Mouse (Mus musculus): ENCODE data around the gene Nrcam. TPM values are rescaled to one million over a fixed set of nuclear protein-coding genes. Genes with fewer than 3 reads are reported as not detected.
A peak's percentile ranks its signal among the peaks of the same experiment; 100 is the strongest.

The Nrcam gene
- polyA plus RNA-seq, 1 experiment from 2014 or later = 31.8 TPM

GRCm38 (mm10) chr12:44378431-44379161 lies 49.9 kb downstream of the Nrcam start:
- no peak overlapping the region for H3K27ac ChIP-seq (replicated peaks)
- DNase-seq (ENCODE audit: low spot score) = no peak
- 85% methylated on average over 8 of the region's 8 CpGs for WGBS
- H3K4me1 ChIP-seq = no peaks in the 10 kb centered on the region
- no peak overlapping the region for H3K4me3 ChIP-seq
- H3K27me3 ChIP-seq (ENCODE audit: low read depth, poor library complexity, severe bottlenecking) = no peaks in the 10 kb centered on the region
- no peaks in the 10 kb centered on the region for H3K36me3 ChIP-seq
- no peaks in the 10 kb centered on the region for H3K9me3 ChIP-seq (replicated peaks)

- Histone ChIP-seq H3K27ac (replicated peaks) (no peak overlapping the region), H3K4me1 (no peaks in the 10 kb centered on the region), H3K4me3 (no peak overlapping the region), H3K27me3 (ENCODE audit: low read depth, poor library complexity, severe bottlenecking) (no peaks in the 10 kb centered on the region), H3K9me3 (replicated peaks) (no peaks in the 10 kb centered on the region), H3K36me3 (no peaks in the 10 kb centered on the region)
- DNase-seq (ENCODE audit: low spot score) = no peak
- 94% methylated on average over 4 of the region's 4 CpGs for WGBS
These were observed 52.1 kb downstream of the Nrcam start for GRCm38 (mm10) chr12:44380805-44381204.

GRCm38 (mm10) chr12:44386398-44386797 lies 57.7 kb downstream of the Nrcam start:
- no peak for DNase-seq (ENCODE audit: low spot score)
- H3K27me3 ChIP-seq (ENCODE audit: low read depth, poor library complexity, severe bottlenecking) = no peaks in the 10 kb centered on the region
- H3K4me1 ChIP-seq = peaks cover 24% of the 10 kb centered on the region
- WGBS = 48% methylated on average over 7 of the region's 7 CpGs
- H3K36me3 ChIP-seq = no peaks in the 10 kb centered on the region
- H3K9me3 ChIP-seq (replicated peaks) = no peaks in the 10 kb centered on the region
- no peak overlapping the region for H3K4me3 ChIP-seq
- H3K27ac ChIP-seq (replicated peaks) = 0 out of 2 replicates have a peak overlapping the region, but pooled peaks have one; percentile 38

GRCm38 (mm10) chr12:44388220-44388619 lies 59.5 kb downstream of the Nrcam start:
- Histone ChIP-seq H3K9me3 (replicated peaks) (no peaks in the 10 kb centered on the region), H3K36me3 (no peaks in the 10 kb centered on the region), H3K27me3 (ENCODE audit: low read depth, poor library complexity, severe bottlenecking) (no peaks in the 10 kb centered on the region), H3K4me3 (no peak overlapping the region), H3K4me1 (peaks cover 24% of the 10 kb centered on the region), H3K27ac (replicated peaks) (no peak overlapping the region)
- DNase-seq (ENCODE audit: low spot score) = no peak
- WGBS = 55% methylated on average over 1 of the region's 1 CpGs

DNA sequence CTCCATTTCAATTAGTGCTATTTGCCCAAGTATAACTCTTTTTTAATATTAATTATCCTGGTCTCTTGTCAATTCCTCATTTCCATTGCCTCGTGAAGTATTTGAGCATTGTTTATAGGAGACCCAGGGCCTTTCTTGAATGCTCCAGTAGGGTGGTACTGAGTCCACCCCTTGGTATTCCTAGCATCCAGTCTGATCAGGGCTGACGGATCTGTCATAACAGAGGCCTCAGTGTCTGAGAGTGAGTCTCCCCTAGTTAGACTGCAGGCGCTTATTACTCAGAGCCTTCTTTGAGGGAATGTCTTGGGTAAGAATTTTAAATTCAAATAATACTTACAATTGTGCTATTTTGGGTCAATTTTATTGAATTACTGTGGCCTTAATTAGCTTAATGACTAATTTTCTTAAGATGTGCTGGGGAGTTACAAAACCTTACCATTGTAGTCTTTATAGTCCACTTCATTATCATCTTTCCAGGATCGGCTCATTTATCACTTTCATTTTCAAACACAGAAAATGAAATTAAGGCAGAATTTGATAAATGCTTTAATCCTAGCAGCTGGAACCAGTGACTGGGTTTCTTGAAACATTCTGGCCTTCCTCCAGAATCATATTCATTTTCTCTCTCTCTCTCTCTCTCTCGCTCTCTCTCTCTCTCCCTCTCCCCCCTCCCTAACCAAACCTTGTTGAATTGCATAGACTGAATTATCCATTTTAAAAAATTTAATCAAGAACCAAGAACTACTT lies 61.9 kb downstream of the Nrcam start:
- no peaks in the 10 kb centered on the region for H3K9me3 ChIP-seq (replicated peaks)
- WGBS = 90% methylated on average over 5 of the region's 5 CpGs
- no peak for DNase-seq (ENCODE audit: low spot score)
- H3K27ac ChIP-seq (replicated peaks) = no peak overlapping the region
- no peaks in the 10 kb centered on the region for H3K36me3 ChIP-seq
- H3K4me3 ChIP-seq = no peak overlapping the region
- H3K27me3 ChIP-seq (ENCODE audit: low read depth, poor library complexity, severe bottlenecking) = no peaks in the 10 kb centered on the region
- H3K4me1 ChIP-seq = peaks cover 28% of the 10 kb centered on the region

DNA sequence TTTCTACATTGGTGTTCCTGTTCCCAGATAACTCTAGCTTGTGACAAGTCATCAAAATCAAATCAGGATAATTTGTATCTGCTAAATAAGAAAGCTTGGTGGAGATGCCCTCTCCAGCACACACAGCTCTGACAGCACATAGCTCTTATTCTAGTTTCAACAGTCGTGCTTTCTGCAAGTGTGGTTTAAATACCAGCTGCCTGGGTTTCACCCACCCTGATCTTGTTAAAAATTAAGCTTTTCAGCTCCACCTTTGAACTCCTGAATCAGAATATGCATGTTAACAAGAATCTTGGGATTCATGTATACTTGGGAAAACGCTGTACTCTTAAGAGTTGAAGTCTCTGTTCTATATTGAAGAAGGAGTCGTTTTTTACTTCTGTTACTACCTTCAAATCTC lies 66.2 kb downstream of the Nrcam start:
- Histone ChIP-seq H3K4me1 (peaks cover 8% of the 10 kb centered on the region), H3K9me3 (replicated peaks) (no peaks in the 10 kb centered on the region), H3K4me3 (no peak overlapping the region), H3K36me3 (no peaks in the 10 kb centered on the region), H3K27me3 (ENCODE audit: low read depth, poor library complexity, severe bottlenecking) (no peaks in the 10 kb centered on the region), H3K27ac (replicated peaks) (no peak overlapping the region)
- no peak for DNase-seq (ENCODE audit: low spot score)
- 85% methylated on average over 3 of the region's 3 CpGs for WGBS

- Histone ChIP-seq H3K27ac (replicated peaks) (no peak overlapping the region), H3K4me3 (no peak overlapping the region), H3K4me1 (peaks cover 27% of the 10 kb centered on the region), H3K9me3 (replicated peaks) (no peaks in the 10 kb centered on the region), H3K36me3 (no peaks in the 10 kb centered on the region), H3K27me3 (ENCODE audit: low read depth, poor library complexity, severe bottlenecking) (no peaks in the 10 kb centered on the region)
- WGBS = 48% methylated on average over 5 of the region's 5 CpGs
- no peak for DNase-seq (ENCODE audit: low spot score)
These were observed 69.1 kb downstream of the Nrcam start for GRCm38 (mm10) chr12:44397782-44398181.

- DNase-seq (ENCODE audit: low spot score) = no peak
- no peak overlapping the region for H3K4me3 ChIP-seq
- H3K27ac ChIP-seq (replicated peaks) = no peak overlapping the region
- WGBS = 93% methylated on average over 1 of the region's 1 CpGs
- H3K9me3 ChIP-seq (replicated peaks) = no peaks in the 10 kb centered on the region
- H3K4me1 ChIP-seq = peaks cover 47% of the 10 kb centered on the region
- H3K27me3 ChIP-seq (ENCODE audit: low read depth, poor library complexity, severe bottlenecking) = no peaks in the 10 kb centered on the region
- H3K36me3 ChIP-seq = no peaks in the 10 kb centered on the region
These were observed 73.4 kb downstream of the Nrcam start for GRCm38 (mm10) chr12:44402134-44402533.

DNA sequence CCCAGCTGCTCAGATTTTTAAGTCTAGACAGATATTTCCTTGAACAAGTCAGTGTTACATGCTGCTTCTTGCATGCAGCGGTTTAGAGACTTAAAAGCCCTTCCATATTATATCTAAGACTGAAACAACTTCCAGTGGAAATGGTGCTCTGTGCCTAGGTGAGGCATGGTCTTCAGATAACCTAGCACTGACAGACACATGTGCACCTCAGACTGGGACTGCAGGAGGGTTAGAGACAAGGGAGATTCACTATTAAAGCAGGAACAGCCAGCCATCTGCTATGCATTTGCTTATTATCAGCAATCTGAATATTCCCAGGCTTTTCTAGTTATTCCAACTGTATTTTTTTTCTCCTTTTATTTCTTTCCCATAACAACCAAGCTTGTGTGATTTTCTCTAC lies 74.6 kb downstream of the Nrcam start:
- no peaks in the 10 kb centered on the region for H3K27me3 ChIP-seq (ENCODE audit: low read depth, poor library complexity, severe bottlenecking)
- no peaks in the 10 kb centered on the region for H3K9me3 ChIP-seq (replicated peaks)
- DNase-seq (ENCODE audit: low spot score) = no peak
- peak overlapping the region; percentile 79 for H3K27ac ChIP-seq (replicated peaks)
- H3K4me1 ChIP-seq = peaks cover 43% of the 10 kb centered on the region
- H3K4me3 ChIP-seq = no peak overlapping the region
- no peaks in the 10 kb centered on the region for H3K36me3 ChIP-seq
- WGBS = 85% methylated on average over 1 of the region's 1 CpGs

GRCm38 (mm10) chr12:44403731-44404424 lies 75.2 kb downstream of the Nrcam start:
- Histone ChIP-seq H3K9me3 (replicated peaks) (no peaks in the 10 kb centered on the region), H3K36me3 (no peaks in the 10 kb centered on the region), H3K27me3 (ENCODE audit: low read depth, poor library complexity, severe bottlenecking) (no peaks in the 10 kb centered on the region), H3K27ac (replicated peaks) (peak overlapping the region; percentile 79), H3K4me1 (peaks cover 43% of the 10 kb centered on the region), H3K4me3 (no peak overlapping the region)
- WGBS = 16% methylated on average over 3 of the region's 3 CpGs
- DNase-seq (ENCODE audit: low spot score) = no peak

GRCm38 (mm10) chr12:44409786-44410185 lies 81.1 kb downstream of the Nrcam start:
- no peak overlapping the region for H3K4me3 ChIP-seq
- peaks cover 4% of the 10 kb centered on the region for H3K4me1 ChIP-seq
- H3K9me3 ChIP-seq (replicated peaks) = no peaks in the 10 kb centered on the region
- WGBS = 92% methylated on average over 4 of the region's 4 CpGs
- no peak overlapping the region for H3K27ac ChIP-seq (replicated peaks)
- H3K36me3 ChIP-seq = no peaks in the 10 kb centered on the region
- H3K27me3 ChIP-seq (ENCODE audit: low read depth, poor library complexity, severe bottlenecking) = no peaks in the 10 kb centered on the region
- DNase-seq (ENCODE audit: low spot score) = no peak

- WGBS = 93% methylated on average over 3 of the region's 3 CpGs
- H3K36me3 ChIP-seq = no peaks in the 10 kb centered on the region
- no peak for DNase-seq (ENCODE audit: low spot score)
- no peaks in the 10 kb centered on the region for H3K27me3 ChIP-seq (ENCODE audit: low read depth, poor library complexity, severe bottlenecking)
- H3K27ac ChIP-seq (replicated peaks) = no peak overlapping the region
- no peak overlapping the region for H3K4me3 ChIP-seq
- H3K4me1 ChIP-seq = no peaks in the 10 kb centered on the region
- H3K9me3 ChIP-seq (replicated peaks) = no peaks in the 10 kb centered on the region
These were observed 82.3 kb downstream of the Nrcam start for GRCm38 (mm10) chr12:44411031-44411430.

Measured in midbrain, embryonic 10.5 days (tissue).